Comparison of ENCODE assay signal across 18 mouse cellular contexts in genomic region chr4:41681176-41681575, GRCm38 (mm10). TPM values are rescaled to one million over a fixed set of nuclear protein-coding genes. Genes with fewer than 3 reads are reported as not detected.
A peak's percentile ranks its signal among the peaks of the same experiment; 100 is the strongest.
DNase-seq lines count a peak whose midpoint lies in the region; ATAC-seq and TF ChIP-seq lines count a peak whose summit lies in the region.
"Had no signal": no experiment of that assay in that cellular context is flagged by ENCODE, and none has a peak within 500 bp of the region (broad histone marks: within the 10 kb centered on the region; RNA-seq: fewer than 3 reads in every experiment).

No protein-coding gene starts in this region.

- no peaks in the 10 kb centered on the region for H3K36me3 ChIP-seq in hindbrain, embryonic 13.5 days
- H3K36me3 ChIP-seq in hindbrain, embryonic 14.5 days (replicated peaks; ENCODE audit: control insufficient read depth, insufficient read depth), result no peaks in the 10 kb centered on the region
- no peaks in the 10 kb centered on the region for H3K36me3 ChIP-seq in midbrain, embryonic 15.5 days (replicated peaks)
- H3K36me3 ChIP-seq in midbrain, embryonic 13.5 days, result no peaks in the 10 kb centered on the region; the same call in 1 of the 2 replicates
- H3K36me3 ChIP-seq: heart, embryonic 10.5 days; liver, embryonic 15.5 days; neural tube, embryonic 13.5 days had no signal

- peak overlapping the region; percentile 39; the same call in 1 of the 2 replicates for H3K9ac ChIP-seq in hindbrain, embryonic 13.5 days
- no peak overlapping the region for H3K9ac ChIP-seq in hindbrain, embryonic 14.5 days
- H3K9ac ChIP-seq in midbrain, embryonic 15.5 days, result no peak overlapping the region
- H3K9ac ChIP-seq in midbrain, embryonic 13.5 days (replicated peaks), result no peak overlapping the region
- H3K9ac ChIP-seq: liver, embryonic 15.5 days; neural tube, embryonic 13.5 days had no signal

- H3K4me2 ChIP-seq in hindbrain, embryonic 13.5 days, result no peak overlapping the region
- H3K4me2 ChIP-seq in hindbrain, embryonic 14.5 days (replicated peaks), result no peak overlapping the region
- H3K4me2 ChIP-seq in midbrain, embryonic 15.5 days, result no peak overlapping the region
- H3K4me2 ChIP-seq in midbrain, embryonic 13.5 days (replicated peaks), result no peak overlapping the region
- H3K4me2 ChIP-seq: liver, embryonic 15.5 days; neural tube, embryonic 13.5 days had no signal

- peak overlapping the region; percentile 3; the same call in 1 of the 2 replicates for H3K27ac ChIP-seq in cerebellum, adult 2 months (ENCODE audit: insufficient read depth, low read length)
- no peak overlapping the region for H3K27ac ChIP-seq in hindbrain, embryonic 13.5 days
- no peak overlapping the region for H3K27ac ChIP-seq in hindbrain, embryonic 14.5 days
- 0 out of 2 replicates have a peak overlapping the region, but pooled peaks have one; percentile 34 for H3K27ac ChIP-seq in midbrain, embryonic 15.5 days
- H3K27ac ChIP-seq in midbrain, embryonic 13.5 days, result no peak overlapping the region
- H3K27ac ChIP-seq: heart, embryonic 10.5 days; liver, embryonic 15.5 days had no signal

- peak in 1 of 2 experiments; percentile 53 for DNase-seq in cerebellum, adult 2 months
- no peak for DNase-seq in cerebellum, postnatal 36 days
- no peak for DNase-seq in hindbrain, embryonic 14.5 days (ENCODE audit: low spot score)
- DNase-seq in telencephalon, adult 2 months (ENCODE audit: low read depth, low spot score), result peak; percentile 73
- DNase-seq: adrenal gland, adult 2 months; heart, postnatal 14 days; kidney, adult 9 months; kidney, postnatal 36 days; thymus, postnatal 4 days had no signal

- TF ChIP-seq CTCF in cerebellum, adult 2 months (IDR thresholded peaks at IDR 0.05; ENCODE audit: borderline replicate concordance, insufficient read depth, low read depth, low read length), result no peak

- no peak for ATAC-seq in hindbrain, embryonic 13.5 days (ENCODE audit: low FRiP score)
- ATAC-seq in hindbrain, embryonic 14.5 days (ENCODE audit: low FRiP score), result no peak
- no peak for ATAC-seq in midbrain, embryonic 15.5 days (replicated peaks)
- no peak for ATAC-seq in midbrain, embryonic 13.5 days
- ATAC-seq in inflammation-experienced regulatory T-cells, adult 6 months, result no peak
- ATAC-seq: lung, postnatal 0 days had no signal

- H3K9me3 ChIP-seq in hindbrain, embryonic 13.5 days, result no peaks in the 10 kb centered on the region
- no peaks in the 10 kb centered on the region for H3K9me3 ChIP-seq in hindbrain, embryonic 14.5 days (ENCODE audit: control insufficient read depth, low read length)
- H3K9me3 ChIP-seq in midbrain, embryonic 15.5 days, result no peaks in the 10 kb centered on the region
- H3K9me3 ChIP-seq in midbrain, embryonic 13.5 days, result no peaks in the 10 kb centered on the region
- H3K9me3 ChIP-seq: heart, embryonic 10.5 days; liver, embryonic 15.5 days; neural tube, embryonic 13.5 days had no signal

- WGBS in cerebellum, adult 2 months, result 31% methylated on average over 4 of the region's 4 CpGs
- 67% methylated on average over 4 of the region's 4 CpGs for WGBS in hindbrain, embryonic 13.5 days
- WGBS in hindbrain, embryonic 14.5 days, result 65% methylated on average over 4 of the region's 4 CpGs
- 68% methylated on average over 4 of the region's 4 CpGs for WGBS in midbrain, embryonic 15.5 days
- 64% methylated on average over 4 of the region's 4 CpGs for WGBS in midbrain, embryonic 13.5 days

- no peak overlapping the region for H3K4me3 ChIP-seq in cerebellum, adult 2 months (replicated peaks; ENCODE audit: insufficient read depth, low read depth, low read length)
- H3K4me3 ChIP-seq in hindbrain, embryonic 13.5 days, result no peak overlapping the region
- no peak overlapping the region for H3K4me3 ChIP-seq in hindbrain, embryonic 14.5 days (replicated peaks; ENCODE audit: low read length)
- no peak overlapping the region for H3K4me3 ChIP-seq in midbrain, embryonic 15.5 days
- H3K4me3 ChIP-seq in midbrain, embryonic 13.5 days (replicated peaks), result no peak overlapping the region
- H3K4me3 ChIP-seq: erythroblast, embryonic 14.5 days; heart, embryonic 10.5 days; liver, embryonic 15.5 days; neural tube, embryonic 13.5 days had no signal

- TF ChIP-seq POLR2A in cerebellum, adult 2 months (IDR thresholded peaks at IDR 0.05; ENCODE audit: borderline replicate concordance, insufficient read depth, low read length), result no peak

- no peaks in the 10 kb centered on the region for H3K27me3 ChIP-seq in cerebellum, adult 2 months (ENCODE audit: control insufficient read depth, insufficient read depth, low read length)
- no peaks in the 10 kb centered on the region for H3K27me3 ChIP-seq in hindbrain, embryonic 13.5 days
- H3K27me3 ChIP-seq in hindbrain, embryonic 14.5 days (ENCODE audit: control insufficient read depth, insufficient read depth, low read length), result no peaks in the 10 kb centered on the region
- no peaks in the 10 kb centered on the region for H3K27me3 ChIP-seq in midbrain, embryonic 15.5 days (replicated peaks)
- no peaks in the 10 kb centered on the region for H3K27me3 ChIP-seq in midbrain, embryonic 13.5 days
- H3K27me3 ChIP-seq: neural tube, embryonic 13.5 days had no signal

- H3K4me1 ChIP-seq in cerebellum, adult 2 months (ENCODE audit: control insufficient read depth, insufficient read depth, low read length), result peaks cover 59% of the 10 kb centered on the region
- H3K4me1 ChIP-seq in hindbrain, embryonic 13.5 days (replicated peaks), result peaks cover 72% of the 10 kb centered on the region
- peaks cover 54% of the 10 kb centered on the region for H3K4me1 ChIP-seq in hindbrain, embryonic 14.5 days (replicated peaks; ENCODE audit: control insufficient read depth, insufficient read depth, low read length)
- H3K4me1 ChIP-seq in midbrain, embryonic 15.5 days, result peaks cover 49% of the 10 kb centered on the region
- H3K4me1 ChIP-seq in midbrain, embryonic 13.5 days (replicated peaks), result peaks cover 77% of the 10 kb centered on the region
- H3K4me1 ChIP-seq: liver, embryonic 15.5 days had no signal

RNA-seq across cellular contexts. Expression of gene Cntfr, which starts 15.7 kb away (rescaled TPM):
- polyA plus RNA-seq in cerebellum, adult 2 months (2012; rRNA removed), result 101 and 105 TPM in 2 replicates
- 24.4 and 27.8 TPM in 2 replicates for polyA plus RNA-seq in hindbrain, embryonic 13.5 days (2015; fragmentation: Nextera tagmentation; extraction: Ambion mirVana)
- 19.2 and 21.8 TPM in 2 replicates for polyA plus RNA-seq in hindbrain, embryonic 14.5 days (2014; fragmentation: Nextera tagmentation; extraction: Ambion mirVana)
- 28.1 and 32.2 TPM in 2 replicates for polyA plus RNA-seq in midbrain, embryonic 15.5 days (2015; fragmentation: Nextera tagmentation; extraction: Ambion mirVana)
- polyA plus RNA-seq in midbrain, embryonic 13.5 days (2015; fragmentation: Nextera tagmentation; extraction: Ambion mirVana), result 27.6 and 32.7 TPM in 2 replicates
- polyA plus RNA-seq in inflammation-experienced regulatory T-cells, adult 6 months (2017; shearing (Covaris generic)), result not detected
- polyA plus RNA-seq: erythroblast, embryonic 14.5 days had no signal

RNA-seq across cellular contexts. Expression of gene Il11ra1, which starts 18.6 kb away (rescaled TPM):
- 64.9 and 69.7 TPM in 2 replicates for polyA plus RNA-seq in cerebellum, adult 2 months (2012; rRNA removed)
- polyA plus RNA-seq in hindbrain, embryonic 13.5 days (2015; fragmentation: Nextera tagmentation; extraction: Ambion mirVana), result 47.6 and 48.5 TPM in 2 replicates
- 39.9 and 40.6 TPM in 2 replicates for polyA plus RNA-seq in hindbrain, embryonic 14.5 days (2014; fragmentation: Nextera tagmentation; extraction: Ambion mirVana)
- polyA plus RNA-seq in midbrain, embryonic 15.5 days (2015; fragmentation: Nextera tagmentation; extraction: Ambion mirVana), result 37.5 and 40.3 TPM in 2 replicates
- 34.0 and 34.9 TPM in 2 replicates for polyA plus RNA-seq in midbrain, embryonic 13.5 days (2015; fragmentation: Nextera tagmentation; extraction: Ambion mirVana)
- 10 to 100 TPM in 1 of 3 experiments, 1 to 10 TPM in 2; 4.0 to 13.8 (median 7.7) TPM for polyA plus RNA-seq in inflammation-experienced regulatory T-cells, adult 6 months (2017; shearing (Covaris generic))

RNA-seq across cellular contexts. Expression of gene Rpp25l, which starts 32.2 kb away (rescaled TPM):
- polyA plus RNA-seq in cerebellum, adult 2 months (2012; rRNA removed), result 43.3 and 44.7 TPM in 2 replicates
- polyA plus RNA-seq in hindbrain, embryonic 13.5 days (2015; fragmentation: Nextera tagmentation; extraction: Ambion mirVana), result 63.0 and 66.8 TPM in 2 replicates
- polyA plus RNA-seq in hindbrain, embryonic 14.5 days (2014; fragmentation: Nextera tagmentation; extraction: Ambion mirVana), result 57.5 and 60.5 TPM in 2 replicates
- 59.1 and 64.6 TPM in 2 replicates for polyA plus RNA-seq in midbrain, embryonic 15.5 days (2015; fragmentation: Nextera tagmentation; extraction: Ambion mirVana)
- polyA plus RNA-seq in midbrain, embryonic 13.5 days (2015; fragmentation: Nextera tagmentation; extraction: Ambion mirVana), result 63.9 and 67.4 TPM in 2 replicates
- polyA plus RNA-seq in inflammation-experienced regulatory T-cells, adult 6 months (2017; shearing (Covaris generic)), result 10 to 100 TPM; 51.3 to 65.6 (median 54.5) TPM

RNA-seq across cellular contexts. Expression of gene Enho, which starts 41.1 kb away (rescaled TPM):
- 168 and 174 TPM in 2 replicates for polyA plus RNA-seq in cerebellum, adult 2 months (2012; rRNA removed)
- polyA plus RNA-seq in hindbrain, embryonic 13.5 days (2015; fragmentation: Nextera tagmentation; extraction: Ambion mirVana), result 92.0 and 95.2 TPM in 2 replicates
- 127 and 130 TPM in 2 replicates for polyA plus RNA-seq in hindbrain, embryonic 14.5 days (2014; fragmentation: Nextera tagmentation; extraction: Ambion mirVana)
- 121 and 122 TPM in 2 replicates for polyA plus RNA-seq in midbrain, embryonic 15.5 days (2015; fragmentation: Nextera tagmentation; extraction: Ambion mirVana)
- 81.6 and 92.1 TPM in 2 replicates for polyA plus RNA-seq in midbrain, embryonic 13.5 days (2015; fragmentation: Nextera tagmentation; extraction: Ambion mirVana)
- not detected for polyA plus RNA-seq in inflammation-experienced regulatory T-cells, adult 6 months (2017; shearing (Covaris generic))

RNA-seq across cellular contexts. Expression of gene Dctn3, which starts 41.8 kb away (rescaled TPM):
- polyA plus RNA-seq in cerebellum, adult 2 months (2012; rRNA removed), result 162 and 167 TPM in 2 replicates
- 301 and 303 TPM in 2 replicates for polyA plus RNA-seq in hindbrain, embryonic 13.5 days (2015; fragmentation: Nextera tagmentation; extraction: Ambion mirVana)
- polyA plus RNA-seq in hindbrain, embryonic 14.5 days (2014; fragmentation: Nextera tagmentation; extraction: Ambion mirVana), result 271 and 274 TPM in 2 replicates
- 295 and 308 TPM in 2 replicates for polyA plus RNA-seq in midbrain, embryonic 15.5 days (2015; fragmentation: Nextera tagmentation; extraction: Ambion mirVana)
- polyA plus RNA-seq in midbrain, embryonic 13.5 days (2015; fragmentation: Nextera tagmentation; extraction: Ambion mirVana), result 270 and 278 TPM in 2 replicates
- polyA plus RNA-seq in inflammation-experienced regulatory T-cells, adult 6 months (2017; shearing (Covaris generic)), result 100 to 1,000 TPM in 1 of 3 experiments, 10 to 100 TPM in 2; 88.8 to 122 (median 95.5) TPM

Comparison
In these comparisons a context has a peak if more than half of its experiments do, and no peak if none do; other contexts are left out.
1. H3K27ac ChIP-seq: peak in cerebellum, adult 2 months (single experiment) and midbrain, embryonic 15.5 days (single experiment); none in hindbrain, embryonic 13.5 days (single experiment), hindbrain, embryonic 14.5 days (single experiment) and midbrain, embryonic 13.5 days (single experiment).
2. RNA of gene Cntfr, which starts 15.7 kb away (polyA plus RNA-seq): 101 to 105 TPM in cerebellum, adult 2 months, 27.6 to 32.7 TPM in midbrain, embryonic 13.5 days, 28.1 to 32.2 TPM in midbrain, embryonic 15.5 days, 24.4 to 27.8 TPM in hindbrain, embryonic 13.5 days and 19.2 to 21.8 TPM in hindbrain, embryonic 14.5 days; not detected in inflammation-experienced regulatory T-cells, adult 6 months; every median in the first group is over 10 times any median in the second.